Mouse (Mus musculus) stomach, embryonic 15.5 days (tissue): Measurements from ENCODE around the gene Tex264. TPM values are rescaled to one million over a fixed set of nuclear protein-coding genes. Genes with fewer than 3 reads are reported as not detected.
"Not testable (repeated sequence)": the region's sequence is repeated elsewhere in the genome, so short reads cannot be mapped to it uniquely, and the experiment has no call there.

ENCODE experiments used
- ATAC-seq: fragments of 200-750 bp; cut with Nextera tagmentation; 2 replicates; pipeline ENCODE4 v1.8.0; 2017; ENCODE audit warnings: low read depth, moderate number of reproducible peaks, moderate TSS enrichment; ENCODE audit not compliant: insufficient read depth, low FRiP score
- H3K27ac ChIP-seq: fragments of 300-500 bp; sonication (generic); 2 replicates; pipeline ENCODE4 v1.5.1; 2015; ENCODE audit warnings: mild to moderate bottlenecking, inconsistent platforms
- H3K27me3 ChIP-seq: fragments of 300-500 bp; sonication (generic); replicated peaks from 2 replicates; pipeline ENCODE4 v1.6.1; 2015; ENCODE audit warnings: inconsistent platforms
- H3K36me3 ChIP-seq: fragments of 300-500 bp; sonication (generic); 2 replicates; pipeline ENCODE4 v1.6.1; 2015; ENCODE audit warnings: inconsistent platforms
- H3K4me1 ChIP-seq: fragments of 300-500 bp; sonication (generic); 2 replicates; pipeline ENCODE4 v1.6.1; 2015; ENCODE audit warnings: inconsistent platforms
- H3K4me2 ChIP-seq: fragments of 300-500 bp; sonication (generic); 2 replicates; pipeline ENCODE4 v1.6.1; 2015; ENCODE audit warnings: mild to moderate bottlenecking, inconsistent platforms
- H3K4me3 ChIP-seq: fragments of 300-500 bp; sonication (generic); replicated peaks from 2 replicates; pipeline ENCODE4 v1.5.1; 2015; ENCODE audit warnings: inconsistent platforms
- H3K9ac ChIP-seq: fragments of 300-500 bp; sonication (generic); 2 replicates; pipeline ENCODE4 v1.6.1; 2015; ENCODE audit warnings: inconsistent platforms
- H3K9me3 ChIP-seq: fragments of 300-500 bp; sonication (generic); 2 replicates; pipeline ENCODE4 v1.6.1; 2016; ENCODE audit warnings: inconsistent platforms
- WGBS: fragments of 180-500 bp; shearing (Covaris S2); methylation state at CpG from one replicate; pipeline ENCODE4 v1.1.7; 2015; 5-methylcytosine and 5-hydroxymethylcytosine counted together
- polyA plus RNA-seq: library from polyadenylated mRNA; unstranded; fragments of >200 nt; fragmentation: Nextera tagmentation; extraction: Ambion mirVana; gene quantifications from 2 replicates; pipeline ENCODE4 v1.2.1, GENCODE M21; 2015

The Tex264 gene
- polyA plus RNA-seq, 1 experiment from 2014 or later = 51.5 TPM

GRCm38 (mm10) chr9:106632185-106632584, 53.5 kb downstream of the Tex264 start:
- Histone ChIP-seq H3K4me1 (no peaks in the 10 kb centered on the region), H3K9me3 (no peaks in the 10 kb centered on the region), H3K27ac (no peak overlapping the region), H3K36me3 (no peaks in the 10 kb centered on the region), H3K4me3 (no peak overlapping the region), H3K9ac (no peak overlapping the region), H3K27me3 (no peaks in the 10 kb centered on the region), H3K4me2 (no peak overlapping the region)
- ATAC-seq = no peak
- 56% methylated on average over 5 of the region's 5 CpGs for WGBS

- 16% methylated on average over 8 of the region's 8 CpGs for WGBS
- ATAC-seq, H3K4me1 ChIP-seq: not testable (repeated sequence)
Measured at GRCm38 (mm10) chr9:106627796-106628195, 57.9 kb downstream of the Tex264 start.

GRCm38 (mm10) chr9:106626282-106626681, 59.4 kb downstream of the Tex264 start, which contains the start of gene Iqcf6:
Gene Iqcf6 (plus strand): TSS chr9:106626582.
- Histone ChIP-seq H3K27ac (no peak within 1 kb of the TSS), H3K9ac (no peak within 1 kb of the TSS), H3K4me2 (no peak within 1 kb of the TSS), H3K27me3 (no peaks in the 10 kb centered on the region), H3K4me3 (no peak within 1 kb of the TSS), H3K4me1 (no peaks in the 10 kb centered on the region), H3K9me3 (no peaks in the 10 kb centered on the region), H3K36me3 (no peaks in the 10 kb centered on the region)
- 82% methylated on average over 2 of the region's 2 CpGs for WGBS
- ATAC-seq = no peak

More at GRCm38 (mm10) chr9:106627796-106628195, 57.9 kb downstream of the Tex264 start:
- not testable (repeated sequence) for H3K27ac ChIP-seq, H3K9ac ChIP-seq, H3K4me3 ChIP-seq, H3K9me3 ChIP-seq, H3K36me3 ChIP-seq, H3K4me2 ChIP-seq, H3K27me3 ChIP-seq

- Histone ChIP-seq H3K4me1 (no peaks in the 10 kb centered on the region), H3K27me3 (no peaks in the 10 kb centered on the region), H3K9me3 (no peaks in the 10 kb centered on the region), H3K4me3 (no peak overlapping the region), H3K4me2 (no peak overlapping the region), H3K27ac (no peak overlapping the region), H3K36me3 (no peaks in the 10 kb centered on the region), H3K9ac (no peak overlapping the region)
- no peak for ATAC-seq
- WGBS = 85% methylated on average over 3 of the region's 3 CpGs
Measured at GRCm38 (mm10) chr9:106617496-106617895, 68.2 kb downstream of the Tex264 start.

- Histone ChIP-seq H3K4me1 (no peaks in the 10 kb centered on the region), H3K36me3 (no peaks in the 10 kb centered on the region), H3K27me3 (no peaks in the 10 kb centered on the region), H3K9me3 (no peaks in the 10 kb centered on the region), H3K9ac (no peak overlapping the region), H3K4me2 (no peak overlapping the region), H3K4me3 (no peak overlapping the region), H3K27ac (no peak overlapping the region)
- no peak for ATAC-seq
- WGBS = 70% methylated on average over 9 of the region's 9 CpGs
Measured at GRCm38 (mm10) chr9:106616306-106616705, 69.4 kb downstream of the Tex264 start.

- 24% methylated on average over 3 of the region's 3 CpGs for WGBS
Measured at GRCm38 (mm10) chr9:106614616-106615015, 71.1 kb downstream of the Tex264 start.

GRCm38 (mm10) chr9:106613951-106614350, 71.8 kb downstream of the Tex264 start:
- Histone ChIP-seq H3K9ac (no peak overlapping the region), H3K4me2 (no peak overlapping the region), H3K9me3 (no peaks in the 10 kb centered on the region), H3K4me1 (no peaks in the 10 kb centered on the region), H3K27me3 (no peaks in the 10 kb centered on the region), H3K27ac (no peak overlapping the region), H3K4me3 (no peak overlapping the region), H3K36me3 (no peaks in the 10 kb centered on the region)
- WGBS = 67% methylated on average over 2 of the region's 2 CpGs
- no peak for ATAC-seq

More at GRCm38 (mm10) chr9:106614616-106615015, 71.1 kb downstream of the Tex264 start:
- ATAC-seq = no peak
- no peaks in the 10 kb centered on the region for H3K36me3 ChIP-seq
- H3K27me3 ChIP-seq = no peaks in the 10 kb centered on the region
- H3K4me2 ChIP-seq = no peak overlapping the region
- H3K27ac ChIP-seq = no peak overlapping the region
- H3K9ac ChIP-seq = no peak overlapping the region
- no peak overlapping the region for H3K4me3 ChIP-seq
- no peaks in the 10 kb centered on the region for H3K9me3 ChIP-seq
- no peaks in the 10 kb centered on the region for H3K4me1 ChIP-seq

GRCm38 (mm10) chr9:106610727-106611126, 75.0 kb downstream of the Tex264 start:
- H3K9me3 ChIP-seq = no peaks in the 10 kb centered on the region
- no peak for ATAC-seq
- no peak overlapping the region for H3K4me2 ChIP-seq
- no peaks in the 10 kb centered on the region for H3K27me3 ChIP-seq
- H3K4me1 ChIP-seq = no peaks in the 10 kb centered on the region
- no peak overlapping the region for H3K4me3 ChIP-seq
- H3K36me3 ChIP-seq = no peaks in the 10 kb centered on the region
- 81% methylated on average over 4 of the region's 4 CpGs for WGBS
- H3K27ac ChIP-seq = no peak overlapping the region
- no peak overlapping the region for H3K9ac ChIP-seq

Other genes with a start within 250 kb of the Tex264 start
- 37.9 and 50.7 TPM in 2 replicates for gene Acy1, start 247.6 kb downstream of the Tex264 start, polyA plus RNA-seq
- 26.2 and 26.9 TPM in 2 replicates for gene Abhd14b, start 238.5 kb downstream of the Tex264 start, polyA plus RNA-seq
- 48.6 and 48.7 TPM in 2 replicates for gene Abhd14a, start 238.2 kb downstream of the Tex264 start, polyA plus RNA-seq
- gene Pcbp4, start 232.6 kb downstream of the Tex264 start, polyA plus RNA-seq = 51.8 and 58.9 TPM in 2 replicates
- gene Gpr62, start 220.0 kb downstream of the Tex264 start, polyA plus RNA-seq = 0.19 and 0.42 TPM in 2 replicates
- 44.3 and 46.5 TPM in 2 replicates for gene Rrp9, start 210.0 kb downstream of the Tex264 start, polyA plus RNA-seq
- 2.9 and 3.7 TPM in 2 replicates for gene Parp3, start 209.0 kb downstream of the Tex264 start, polyA plus RNA-seq
- not detected in 2 replicates for gene Iqcf1, start 186.0 kb downstream of the Tex264 start, polyA plus RNA-seq
- not detected in 2 replicates for gene Iqcf5, start 171.4 kb downstream of the Tex264 start, polyA plus RNA-seq
- gene Iqcf3, start 124.3 kb downstream of the Tex264 start, polyA plus RNA-seq = not detected in 2 replicates
- gene Iqcf4, start 114.9 kb downstream of the Tex264 start, polyA plus RNA-seq = not detected in 2 replicates
- gene Iqcf6, start 59.3 kb downstream of the Tex264 start, polyA plus RNA-seq = not detected in 2 replicates
- gene Grm2, start 29.8 kb downstream of the Tex264 start, polyA plus RNA-seq = not detected in 2 replicates
- 5.8 and 6.2 TPM in 2 replicates for gene Rad54l2, start 103.3 kb upstream of the Tex264 start, polyA plus RNA-seq
- gene Dcaf1, start 135.9 kb upstream of the Tex264 start, polyA plus RNA-seq = 15.9 and 21.6 TPM in 2 replicates
- gene Rbm15b, start 201.5 kb upstream of the Tex264 start, polyA plus RNA-seq = 8.1 and 9.4 TPM in 2 replicates
- gene Manf, start 206.1 kb upstream of the Tex264 start, polyA plus RNA-seq = 349 and 373 TPM in 2 replicates